Mouse (Mus musculus) spleen, adult 2 months (tissue): ENCODE results near the gene Rbck1.

Experiments
- CTCF ChIP-seq: fragments of 200-500 bp; IDR thresholded peaks from 2 replicates; pipeline ENCODE4 v1.5.1; 2011; ENCODE audit warnings: mild to moderate bottlenecking, inconsistent platforms; ENCODE audit not compliant: insufficient read depth, insufficient read length, insufficient replicate concordance; ENCODE audit errors: extremely low read depth
- POLR2A ChIP-seq: fragments of 200-500 bp; IDR thresholded peaks from 2 replicates; pipeline ENCODE4 v1.6.1; 2011; ENCODE audit warnings: low read depth, low read length, inconsistent platforms

GRCm38 (mm10) chr2:152357254-152357653, 24.8 kb upstream of the Rbck1 start:
- TF ChIP-seq CTCF (no peak), POLR2A (no peak)
